ENCODE assay signal across 19 mouse cellular contexts in genomic region chr2:167665972-167666713, GRCm38 (mm10). TPM values are rescaled to one million over a fixed set of nuclear protein-coding genes. Genes with fewer than 3 reads are reported as not detected.
"Had no signal": no experiment of that assay in that cellular context is flagged by ENCODE, and none has a peak within 500 bp of the region (broad histone marks: within the 10 kb centered on the region; RNA-seq: fewer than 3 reads in every experiment).

No protein-coding gene starts in this region.

- H3K27ac ChIP-seq: left cerebral cortex, adult 2 months; liver, embryonic 13.5 days; stomach, postnatal 0 days had no signal

- H3K4me3 ChIP-seq: left cerebral cortex, adult 2 months; liver, embryonic 13.5 days had no signal

- H3K9ac ChIP-seq: liver, embryonic 13.5 days had no signal

- ATAC-seq: intestine, postnatal 0 days had no signal

- H3K9me3 ChIP-seq: liver, embryonic 13.5 days had no signal

- DNase-seq: layer of hippocampus, postnatal 36 days; liver, embryonic 13.5 days; lung, adult 2 months; lung, postnatal 14 days; lung, postnatal 4 days; midbrain, embryonic 14.5 days; right cerebral cortex, postnatal 4 days; thymus, adult 2 months; thymus, postnatal 14 days; thymus, postnatal 4 days had no signal

- H3K4me2 ChIP-seq: liver, embryonic 13.5 days; midbrain, embryonic 11.5 days had no signal

- H3K36me3 ChIP-seq: liver, embryonic 13.5 days had no signal

RNA-seq across cellular contexts. Expression of gene Gm20431, which starts 4.8 kb away (rescaled TPM):
- total RNA-seq: liver, adult 2 months; megakaryocyte progenitor cell, adult 5-6 weeks; midbrain, postnatal 0 days had no signal
- polyA plus RNA-seq: liver, embryonic 13.5 days; liver, embryonic 16.5 days; neural tube, embryonic 11.5 days had no signal
